Mouse (Mus musculus): ENCODE measurements at regions not wholly inside any gene's neighbourhood (a gene's known extent, or its start where the extent isn't known, plus 50 kb on each side); places are given as distances from the start of the nearest gene placed in this dataset.

DNA sequence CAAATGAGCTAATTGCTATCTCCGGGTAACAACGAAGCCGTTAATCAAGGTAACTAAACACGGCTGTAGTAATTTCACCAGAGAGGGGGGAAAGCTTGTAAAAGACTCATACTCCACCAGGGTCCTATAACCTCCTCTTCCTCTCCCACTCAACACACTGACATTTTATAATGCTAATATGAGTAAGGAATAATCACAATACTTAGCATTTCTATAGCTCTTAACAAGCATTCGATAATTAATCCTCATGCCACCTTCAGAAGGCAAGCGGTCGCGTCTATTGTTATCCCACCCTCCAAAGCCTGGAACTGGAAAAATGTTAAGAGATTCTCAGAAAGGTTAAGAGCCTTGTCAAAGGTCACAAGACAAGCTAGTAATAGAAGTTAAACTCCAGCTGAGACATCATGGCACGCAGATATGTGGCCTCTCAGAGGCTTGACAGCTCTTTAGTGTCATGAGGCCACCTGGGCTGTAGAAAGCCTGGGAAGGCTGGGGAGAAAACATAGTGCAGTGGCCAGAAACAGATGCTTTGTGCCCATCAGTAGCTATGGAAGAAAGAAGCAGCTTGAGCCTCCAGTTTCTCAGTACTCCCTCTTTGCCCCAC lies 356.3 kb upstream of the Got2 start:
- TF ChIP-seq CTCF (IDR thresholded peaks at IDR 0.05; ENCODE audit: borderline replicate concordance, extremely low read depth, insufficient read depth, insufficient read length) = no peak
- TF ChIP-seq POLR2A (IDR thresholded peaks at IDR 0.05; ENCODE audit: borderline replicate concordance, extremely low read depth, insufficient read depth, insufficient read length, poor library complexity, severe bottlenecking) = no peak
- DNase-seq (ENCODE audit: low read depth) = peak; percentile 39

DNA sequence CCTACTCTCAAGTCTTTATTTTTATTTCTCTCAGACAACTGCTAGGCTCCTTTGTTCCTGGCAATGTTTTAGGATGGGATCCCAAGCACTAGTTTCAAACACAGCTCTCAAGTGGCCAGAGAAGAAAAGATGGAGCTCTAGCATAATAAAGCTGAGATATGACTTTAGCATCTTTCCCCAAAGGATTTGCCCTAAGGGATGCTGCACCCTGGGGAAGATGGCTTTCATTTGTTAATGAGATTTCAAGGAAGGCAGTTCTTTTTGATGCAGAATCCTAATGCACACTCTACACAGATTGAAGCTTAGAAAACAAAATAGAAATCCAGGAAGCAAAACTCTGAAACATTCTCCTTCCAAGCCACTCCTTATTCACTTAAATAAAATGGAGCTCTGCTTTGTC lies 350.1 kb upstream of the Got2 start:
- TF ChIP-seq POLR2A (IDR thresholded peaks at IDR 0.05; ENCODE audit: borderline replicate concordance, extremely low read depth, insufficient read depth, insufficient read length, poor library complexity, severe bottlenecking) = no peak
- no peak for TF ChIP-seq CTCF (IDR thresholded peaks at IDR 0.05; ENCODE audit: borderline replicate concordance, extremely low read depth, insufficient read depth, insufficient read length)
- DNase-seq (ENCODE audit: low read depth) = no peak

DNA sequence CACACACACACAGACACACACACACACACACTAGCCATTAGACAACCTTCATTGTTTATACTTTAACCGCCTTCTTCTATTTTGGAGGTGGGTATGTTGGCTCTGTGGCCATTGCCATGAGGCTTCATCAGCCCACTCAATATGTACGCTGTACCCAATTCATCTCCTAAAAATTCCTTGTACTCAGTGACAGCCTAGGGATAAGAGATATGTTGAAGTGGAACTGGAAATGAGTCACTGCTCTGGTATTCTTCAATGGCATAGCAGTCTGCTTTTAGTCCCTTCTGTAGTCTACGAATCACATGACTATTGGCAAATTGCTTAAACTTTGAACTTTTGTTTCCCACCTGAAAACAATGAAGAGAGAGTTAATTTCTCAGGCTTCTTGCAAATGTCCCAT lies 349.6 kb upstream of the Got2 start:
- TF ChIP-seq CTCF (IDR thresholded peaks at IDR 0.05; ENCODE audit: borderline replicate concordance, extremely low read depth, insufficient read depth, insufficient read length) (no peak), POLR2A (IDR thresholded peaks at IDR 0.05; ENCODE audit: borderline replicate concordance, extremely low read depth, insufficient read depth, insufficient read length, poor library complexity, severe bottlenecking) (no peak)
- no peak for DNase-seq (ENCODE audit: low read depth)

DNA sequence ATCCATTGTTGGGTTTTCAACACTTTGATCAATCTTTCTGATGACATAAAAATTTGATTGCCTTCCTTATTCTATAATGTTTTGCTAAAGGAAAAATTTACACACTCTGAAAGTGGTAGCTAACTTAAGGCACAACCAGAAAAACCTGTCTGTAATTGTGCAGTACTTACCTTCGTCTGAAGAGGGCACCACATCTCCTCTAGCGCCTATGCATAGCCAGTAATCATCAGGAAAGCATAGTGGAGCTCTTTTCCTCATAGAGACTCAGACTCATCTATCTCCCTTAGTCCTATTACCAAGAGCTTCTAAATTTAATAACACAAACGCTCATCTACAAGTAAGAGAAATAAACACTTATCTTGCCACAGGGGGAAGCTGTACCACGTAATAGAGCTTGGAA lies 342.1 kb upstream of the Got2 start:
- DNase-seq (ENCODE audit: low read depth) = peak; percentile 73
- TF ChIP-seq CTCF (IDR thresholded peaks at IDR 0.05; ENCODE audit: borderline replicate concordance, extremely low read depth, insufficient read depth, insufficient read length) (peak; percentile 58; the same call in 1 of the 2 replicates), POLR2A (IDR thresholded peaks at IDR 0.05; ENCODE audit: borderline replicate concordance, extremely low read depth, insufficient read depth, insufficient read length, poor library complexity, severe bottlenecking) (no peak)

All from brain, embryonic 14.5 days (tissue).